Mouse (Mus musculus) layer of hippocampus, adult 18-20 months (tissue): Measurements from ENCODE around the gene Brsk1. TPM values are rescaled to one million over a fixed set of nuclear protein-coding genes. Genes with fewer than 3 reads are reported as not detected.

Source experiments
- total RNA-seq, 2 experiments: library from RNA; stranded (reverse); gene quantifications; 2 replicates each; pipeline ENCODE4 v1.2.3; 2021

Brsk1 gene
- total RNA-seq, 2 experiments from 2014 or later = 368 to 369 TPM

Other genes starting within 250 kb of the Brsk1 start
- 10 to 100 TPM; 30.1 to 31.2 TPM for gene Rdh13, start 245.0 kb upstream of the Brsk1 start, total RNA-seq
- 1 to 10 TPM; 7.0 to 9.8 TPM for gene Eps8l1, start 229.9 kb upstream of the Brsk1 start, total RNA-seq
- 100 to 1,000 TPM; 148 to 153 TPM for gene Ppp1r12c, start 188.9 kb upstream of the Brsk1 start, total RNA-seq
- gene Tnnt1, start 174.2 kb upstream of the Brsk1 start, total RNA-seq = 1 to 10 TPM; 1.7 to 3.0 TPM
- 1 to 10 TPM in 1 of 2 experiments, under 1 TPM in 1; 0.54 to 1.3 TPM for gene Tnni3, start 166.4 kb upstream of the Brsk1 start, total RNA-seq
- gene Dnaaf3, start 158.2 kb upstream of the Brsk1 start, total RNA-seq = under 1 TPM; 0.74 to 0.81 TPM
- 100 to 1,000 TPM; 211 to 233 TPM for gene Syt5, start 143.1 kb upstream of the Brsk1 start, total RNA-seq
- gene Ptprh, start 86.6 kb upstream of the Brsk1 start, total RNA-seq = under 1 TPM; 0.38 to 0.50 TPM
- gene Tmem86b, start 59.2 kb upstream of the Brsk1 start, total RNA-seq = 10 to 100 TPM; 15.1 to 15.9 TPM
- 100 to 1,000 TPM; 127 TPM for gene Ppp6r1, start 31.6 kb upstream of the Brsk1 start, total RNA-seq
- gene Hspbp1, start 5.5 kb upstream of the Brsk1 start, total RNA-seq = 10 to 100 TPM; 82.7 to 92.4 TPM
- gene Tmem150b, start 34.6 kb downstream of the Brsk1 start, total RNA-seq = under 1 TPM; 0.10 to 0.15 TPM
- 10 to 100 TPM; 28.3 to 30.3 TPM for gene Kmt5c, start 49.5 kb downstream of the Brsk1 start, total RNA-seq
- gene Cox6b2, start 62.5 kb downstream of the Brsk1 start, total RNA-seq = 1 to 10 TPM; 9.0 to 9.6 TPM
- gene Fam71e2, start 80.7 kb downstream of the Brsk1 start, total RNA-seq = not detected
- under 1 TPM; 0.15 to 0.27 TPM for gene Il11, start 92.3 kb downstream of the Brsk1 start, total RNA-seq
- gene Tmem190, start 92.3 kb downstream of the Brsk1 start, total RNA-seq = not detected
- gene Tmem238, start 99.1 kb downstream of the Brsk1 start, total RNA-seq = 1 to 10 TPM; 2.8 to 2.9 TPM
- gene Rpl28, start 102.3 kb downstream of the Brsk1 start, total RNA-seq = 100 to 1,000 TPM; 474 to 485 TPM
- gene Ube2s, start 122.0 kb downstream of the Brsk1 start, total RNA-seq = 100 to 1,000 TPM; 102 to 121 TPM
- 100 to 1,000 TPM; 150 to 162 TPM for gene Shisa7, start 154.1 kb downstream of the Brsk1 start, total RNA-seq
- 1 to 10 TPM; 4.4 to 6.3 TPM for gene Isoc2b, start 179.7 kb downstream of the Brsk1 start, total RNA-seq
- 10 to 100 TPM; 14.9 to 15.9 TPM for gene Isoc2a, start 186.5 kb downstream of the Brsk1 start, total RNA-seq
- gene Gm36210, start 215.9 kb downstream of the Brsk1 start, total RNA-seq = under 1 TPM in 1 of 2 experiments, not detected in 1; 0.25 TPM
- 10 to 100 TPM; 13.9 to 15.1 TPM for gene Zfp628, start 224.6 kb downstream of the Brsk1 start, total RNA-seq
- 100 to 1,000 TPM; 114 to 119 TPM for gene Nat14, start 231.4 kb downstream of the Brsk1 start, total RNA-seq
- 1 to 10 TPM; 1.8 to 2.6 TPM for gene Ssc5d, start 235.2 kb downstream of the Brsk1 start, total RNA-seq